8 mouse cellular contexts compared by ENCODE assay signal in the genomic region with DNA sequence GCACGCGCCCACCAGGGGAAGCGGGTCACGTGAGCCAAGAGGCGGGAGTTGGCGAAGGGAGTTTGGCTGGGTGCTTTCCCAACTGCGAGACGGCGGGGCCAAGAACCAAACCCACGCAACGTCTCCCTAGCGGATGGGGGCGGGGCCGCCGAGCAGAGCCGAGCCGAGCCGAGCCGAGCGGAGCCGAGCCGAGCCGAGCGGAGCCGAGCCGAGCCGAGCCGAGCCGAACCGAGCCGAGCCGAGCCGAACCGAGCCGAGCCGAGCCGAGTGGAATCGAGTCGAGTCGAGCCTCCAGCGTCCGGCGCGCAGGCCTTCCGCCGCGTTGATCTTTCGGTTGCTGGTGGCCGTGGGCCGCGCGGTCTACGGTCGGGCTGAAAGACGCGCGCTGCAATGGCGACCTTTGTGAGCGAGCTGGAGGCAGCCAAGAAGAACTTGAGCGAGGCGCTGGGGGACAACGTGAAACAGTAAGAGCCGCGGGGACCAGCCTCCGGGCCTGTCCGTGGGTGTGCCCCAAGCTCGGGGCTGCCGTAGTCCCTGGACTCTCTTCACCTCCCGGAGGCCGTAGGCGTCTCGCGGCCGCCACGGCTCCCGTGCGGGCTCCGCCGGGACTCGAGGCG. TPM values are rescaled to one million over a fixed set of nuclear protein-coding genes. Genes with fewer than 3 reads are reported as not detected.
DNase-seq lines count a peak whose midpoint lies in the region; ATAC-seq and TF ChIP-seq lines count a peak whose summit lies in the region.

A gene (plus strand): TSS at position 85 of the 617 bp plus-strand sequence.

- peak within 1 kb of the TSS; percentile 85 for H3K27ac ChIP-seq in hindbrain, embryonic 16.5 days (ENCODE audit: low read depth, low read length)
- H3K27ac ChIP-seq in left cerebral cortex, adult 2 months: peak within 1 kb of the TSS; percentile 96

- peak within 1 kb of the TSS; percentile 99 for H3K9ac ChIP-seq in hindbrain, embryonic 16.5 days (ENCODE audit: low read depth, low read length)

- TF ChIP-seq CTCF in left cerebral cortex, adult 2 months (IDR thresholded peaks at IDR 0.05): no peak

- ATAC-seq in hindbrain, embryonic 16.5 days: peak; percentile 97
- ATAC-seq in megakaryocyte, adult 5-6 weeks (ENCODE audit: poor library complexity, severe bottlenecking): peak; percentile 78

- intact Hi-C loops in left cerebral cortex, adult 2 months (cut with DNase I): loop anchor here (10.0 kb wide), 1 partner anchor 374 kb away; a partner anchor contains a TSS

- H3K4me1 ChIP-seq in hindbrain, embryonic 16.5 days (ENCODE audit: control insufficient read depth, insufficient read depth, low read depth, low read length): peaks cover 17% of the 10 kb centered on the region

- H3K27me3 ChIP-seq in hindbrain, embryonic 16.5 days (replicated peaks; ENCODE audit: control insufficient read depth, insufficient read depth, low read length): no peaks in the 10 kb centered on the region

- peak within 1 kb of the TSS; percentile 95 for H3K4me3 ChIP-seq in hindbrain, embryonic 16.5 days (ENCODE audit: low read length)
- peak within 1 kb of the TSS; percentile 67 for H3K4me3 ChIP-seq in left cerebral cortex, adult 2 months

- H3K36me3 ChIP-seq in hindbrain, embryonic 16.5 days (ENCODE audit: control insufficient read depth, insufficient read depth, low read length): peaks cover 4% of the 10 kb centered on the region; the same call in 1 of the 2 replicates

- peak within 1 kb of the TSS; percentile 81 for H3K4me2 ChIP-seq in hindbrain, embryonic 16.5 days (ENCODE audit: low read length)

- WGBS in hindbrain, embryonic 16.5 days: under 1% methylated on average over 67 of the region's 81 CpGs

- H3K9me3 ChIP-seq in hindbrain, embryonic 16.5 days (ENCODE audit: control insufficient read depth, low read length): no peaks in the 10 kb centered on the region

- DNase-seq in T-cell, adult 2 months (ENCODE audit: low spot score): peak; percentile 91
- DNase-seq in cerebellum, postnatal 36 days: peak; percentile 92 to 95
- peak; percentile 93 for DNase-seq in gastrocnemius, adult 18-20 months (ENCODE audit: low spot score)
- peak; percentile 93 to 94 for DNase-seq in left cerebral cortex, adult 2 months (ENCODE audit: extremely low spot score in 1 of 2, low spot score in 2 of 2)
- DNase-seq in right cerebral cortex, adult 2 months (ENCODE audit: low spot score in 2 of 2): peak; percentile 90 to 94
- peak; percentile 91 for DNase-seq in urinary bladder, postnatal 14 days (ENCODE audit: low spot score)

RNA-seq across cellular contexts. Expression of the gene that starts here (rescaled TPM):
- total RNA-seq in gastrocnemius, adult 18-20 months (2021): 1 to 10 TPM; 3.8 to 4.5 TPM
- polyA plus RNA-seq in hindbrain, embryonic 16.5 days (2015; fragmentation: Nextera tagmentation; extraction: Ambion mirVana): 73.8 and 77.8 TPM in 2 replicates
- 10 to 100 TPM; 35.2 to 36.9 TPM for total RNA-seq in left cerebral cortex, adult 2 months (2021)
- total RNA-seq in megakaryocyte, adult 5-6 weeks (2015): 44.1 and 47.3 TPM in 2 replicates
- 28.9 and 29.4 TPM in 2 replicates for total RNA-seq in megakaryocyte, adult 5-6 weeks (2017)

Comparison
In these comparisons a context has a peak if more than half of its experiments do, and no peak if none do; other contexts are left out.
1. Peak in every context shown above with its lines: DNase-seq, ATAC-seq, H3K4me3 ChIP-seq and H3K27ac ChIP-seq.
2. RNA of the gene that starts here (total RNA-seq): 28.9 to 47.3 TPM in megakaryocyte, adult 5-6 weeks and 35.2 to 36.9 TPM in left cerebral cortex, adult 2 months; 3.8 to 4.5 TPM in gastrocnemius, adult 18-20 months; every median in the first group is over 4 times any median in the second.